Mouse (Mus musculus) frontal cortex, adult (tissue): ENCODE data around the gene Cacna1a.
A peak's percentile ranks its signal among the peaks of the same experiment; 100 is the strongest.

Source experiments
- ATAC-seq: cut with Nextera tagmentation; 2 replicates; pipeline ENCODE4 v1.9.2; 2017; ENCODE audit warnings: mild to moderate bottlenecking, moderate library complexity, mixed read lengths; ENCODE audit not compliant: low TSS enrichment

The Cacna1a gene

DNA sequence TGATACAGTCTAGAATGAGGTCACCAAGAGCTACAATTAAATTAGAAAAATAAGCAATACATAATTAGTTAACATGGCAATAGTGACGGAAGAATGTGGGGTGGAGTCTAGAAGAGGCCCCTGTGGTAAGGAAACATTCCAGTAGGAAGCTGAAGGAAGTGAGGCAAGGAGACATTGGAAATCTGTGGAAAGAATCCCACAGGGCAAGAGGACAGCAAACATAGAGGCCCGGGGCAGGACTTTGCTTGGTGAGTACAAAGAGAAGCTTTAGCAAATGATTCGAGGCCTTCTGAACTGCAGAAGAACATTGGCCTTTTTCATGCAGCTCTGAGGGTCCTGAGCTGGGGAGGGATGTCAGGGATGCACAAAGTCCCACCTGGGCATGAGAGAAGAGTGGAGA lies at the start of gene Cacna1a:
TSS of gene Cacna1a (plus strand) at position 166 of the 400 bp plus-strand sequence.
- no peak for ATAC-seq

- peak; percentile 80 for ATAC-seq
Observed at GRCm38 (mm10) chr8:84338493-84338892, 49.7 kb upstream of the Cacna1a start.

GRCm38 (mm10) chr8:84339320-84339719 lies 48.9 kb upstream of the Cacna1a start:
- no peak for ATAC-seq

DNA sequence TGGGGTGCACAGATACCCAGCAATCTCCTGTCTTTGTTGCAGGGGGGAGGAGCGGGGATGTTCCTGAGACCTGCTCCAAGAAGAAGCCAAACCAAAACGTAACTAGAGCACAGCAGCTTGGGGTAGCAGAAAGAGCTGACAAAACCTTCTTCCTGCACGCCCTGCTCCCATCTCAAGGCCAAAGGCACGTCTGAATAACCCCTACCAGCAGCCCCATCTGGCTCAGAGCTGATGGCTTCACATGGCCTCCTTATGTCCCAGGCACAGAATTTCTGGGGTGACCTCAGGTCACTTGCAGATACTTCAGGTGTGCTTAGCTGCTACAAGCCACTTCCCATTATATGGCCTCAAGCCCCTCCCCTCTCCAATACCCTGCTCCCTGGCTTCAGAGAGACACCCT lies 48.4 kb upstream of the Cacna1a start:
- no peak for ATAC-seq

GRCm38 (mm10) chr8:84340671-84341070 lies 47.6 kb upstream of the Cacna1a start:
- no peak for ATAC-seq

- no peak for ATAC-seq
Observed at GRCm38 (mm10) chr8:84345493-84345892, 42.7 kb upstream of the Cacna1a start.

- ATAC-seq = no peak
Observed at GRCm38 (mm10) chr8:84346421-84346820, 41.8 kb upstream of the Cacna1a start.

GRCm38 (mm10) chr8:84349526-84349925 lies 38.7 kb upstream of the Cacna1a start:
- no peak for ATAC-seq

DNA sequence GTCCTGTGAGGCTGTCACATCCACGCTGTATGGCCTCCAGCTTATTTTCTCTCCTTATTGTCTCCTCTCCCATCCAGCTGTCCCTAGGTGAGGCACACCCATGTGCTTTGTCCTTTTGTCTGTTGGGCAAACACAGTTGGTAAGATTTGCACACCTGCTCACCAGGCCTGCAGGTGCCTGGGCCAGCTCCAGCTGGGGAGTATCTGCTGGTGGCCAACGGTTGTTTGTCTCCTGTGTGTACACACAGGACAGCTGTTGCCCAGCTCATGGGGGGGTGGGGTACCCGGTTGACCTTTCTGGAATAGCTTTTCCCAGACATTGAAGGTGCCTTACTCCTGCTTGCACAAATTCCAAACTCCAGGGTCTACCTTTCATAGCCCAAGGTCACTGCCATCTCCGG lies 37.3 kb upstream of the Cacna1a start:
- no peak for ATAC-seq

GRCm38 (mm10) chr8:84356482-84356881 lies 31.8 kb upstream of the Cacna1a start:
- ATAC-seq = no peak

DNA sequence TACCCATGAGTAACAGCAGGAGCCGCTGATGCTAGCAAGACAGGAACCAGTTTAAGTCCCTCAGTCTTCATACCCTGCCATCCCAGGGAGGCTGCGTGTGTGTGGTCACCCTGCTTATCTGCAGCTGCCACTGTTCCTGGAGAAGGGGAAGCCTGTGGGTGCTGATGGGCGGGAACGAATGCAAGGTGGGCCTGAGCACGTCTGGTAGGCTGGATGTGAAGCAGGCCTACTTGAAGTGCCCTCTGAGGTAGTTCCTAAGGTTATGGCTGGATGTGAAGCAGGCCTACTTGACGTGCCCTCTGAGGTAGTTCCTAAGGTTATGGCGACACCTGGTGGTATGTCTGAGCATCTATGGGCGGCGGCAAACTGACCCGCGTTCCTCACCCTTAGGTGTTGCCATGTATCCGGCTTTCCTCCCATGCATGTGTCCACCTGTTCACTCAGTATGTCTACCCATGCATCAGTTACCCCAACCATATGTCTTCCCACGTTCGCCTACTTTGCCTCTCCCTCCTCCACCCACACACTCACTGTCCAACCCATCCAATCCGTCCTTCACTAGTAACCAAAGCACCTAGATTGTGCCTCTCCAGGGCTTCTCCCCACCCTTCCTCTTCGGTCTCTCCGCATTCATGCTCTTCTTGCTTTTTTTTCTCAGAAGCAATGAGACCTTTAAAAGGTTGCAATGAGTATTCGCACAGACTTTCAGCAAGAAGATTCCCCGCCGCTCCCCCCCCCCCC lies 30.4 kb upstream of the Cacna1a start:
- peak; percentile 86 for ATAC-seq

- ATAC-seq = peak; percentile 90
Observed at GRCm38 (mm10) chr8:84363428-84364134, 24.7 kb upstream of the Cacna1a start.

- no peak for ATAC-seq
Observed at GRCm38 (mm10) chr8:84365197-84365596, 23.0 kb upstream of the Cacna1a start.

DNA sequence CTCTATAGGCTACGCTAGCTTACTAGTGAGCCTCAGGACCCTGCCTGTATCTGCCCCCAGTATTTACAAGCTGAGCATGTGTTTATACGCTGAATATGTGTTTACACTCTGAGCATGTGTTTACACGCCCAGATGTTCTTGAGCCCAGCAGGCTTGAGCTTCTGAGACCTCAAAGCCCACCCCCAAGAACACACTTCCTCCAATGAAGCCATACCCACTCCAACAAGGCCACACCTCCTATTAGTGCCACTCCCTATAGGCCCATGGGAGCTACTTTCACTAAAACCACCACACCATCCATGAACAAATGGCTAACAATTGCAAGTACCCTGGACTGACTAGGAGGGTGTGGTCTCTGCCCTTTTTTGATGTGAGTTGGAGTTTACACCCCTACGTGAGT lies 17.3 kb upstream of the Cacna1a start:
- ATAC-seq = no peak

DNA sequence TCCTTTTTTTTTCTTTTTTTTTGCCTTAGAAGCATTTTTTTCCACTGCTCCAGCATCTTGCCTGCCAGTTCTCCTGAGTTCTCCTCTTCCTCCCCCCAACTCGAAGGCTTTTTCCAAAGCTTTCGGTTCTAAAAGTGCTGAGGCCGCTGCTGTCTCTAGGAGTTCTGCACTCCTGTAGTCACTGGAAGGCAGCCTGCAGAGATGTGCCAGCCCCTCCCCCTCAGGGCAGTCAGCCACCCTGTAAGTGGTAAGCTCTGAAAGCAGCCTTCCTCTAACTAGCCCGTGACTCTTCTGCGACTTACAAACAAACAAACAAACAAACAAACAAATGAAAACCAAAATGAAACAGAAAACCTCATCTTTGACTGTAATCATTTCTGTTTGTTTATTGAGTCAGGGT lies 13.2 kb upstream of the Cacna1a start:
- peak; percentile 62 for ATAC-seq

DNA sequence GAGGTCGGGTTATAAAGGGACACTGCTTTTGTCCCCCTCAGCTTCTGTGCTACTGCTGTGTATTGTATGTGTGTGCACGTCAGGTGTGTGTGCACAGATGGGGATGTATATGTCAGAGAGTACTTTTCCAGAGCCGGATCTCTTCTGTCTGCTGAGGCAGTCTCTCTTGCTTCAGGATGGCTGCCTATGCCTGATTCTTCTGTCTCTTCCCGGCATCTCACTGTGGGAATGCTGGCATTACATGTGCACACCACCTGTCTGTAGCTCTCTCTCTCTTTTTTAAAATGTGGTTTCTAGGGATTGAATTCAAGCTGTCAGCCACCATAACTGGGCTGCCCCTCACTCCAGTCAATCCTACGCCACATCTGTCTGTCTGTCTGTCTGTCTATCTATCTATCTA lies 12.4 kb upstream of the Cacna1a start:
- ATAC-seq = peak; percentile 21; the same call in 1 of the 2 replicates

DNA sequence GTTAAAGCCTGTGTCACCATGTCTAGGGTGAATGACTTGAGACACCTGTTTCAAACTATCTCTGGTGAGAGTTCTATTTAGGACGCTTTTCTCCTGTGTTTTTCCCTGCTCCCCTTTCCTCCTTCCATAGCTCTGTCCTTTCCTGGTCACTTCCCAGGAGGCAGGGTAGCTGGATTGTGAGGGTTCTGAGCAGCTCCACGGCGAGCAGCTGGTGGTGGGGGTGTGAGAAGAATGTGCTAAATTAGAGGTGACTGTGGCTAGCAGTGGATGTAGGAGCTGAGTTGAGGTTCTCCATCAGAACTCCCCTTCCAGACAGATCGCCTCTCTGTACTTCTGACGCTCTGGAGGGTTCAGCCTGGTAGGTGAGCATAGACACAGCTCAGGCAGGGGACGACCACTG lies 11.7 kb upstream of the Cacna1a start:
- ATAC-seq = peak; percentile 73

DNA sequence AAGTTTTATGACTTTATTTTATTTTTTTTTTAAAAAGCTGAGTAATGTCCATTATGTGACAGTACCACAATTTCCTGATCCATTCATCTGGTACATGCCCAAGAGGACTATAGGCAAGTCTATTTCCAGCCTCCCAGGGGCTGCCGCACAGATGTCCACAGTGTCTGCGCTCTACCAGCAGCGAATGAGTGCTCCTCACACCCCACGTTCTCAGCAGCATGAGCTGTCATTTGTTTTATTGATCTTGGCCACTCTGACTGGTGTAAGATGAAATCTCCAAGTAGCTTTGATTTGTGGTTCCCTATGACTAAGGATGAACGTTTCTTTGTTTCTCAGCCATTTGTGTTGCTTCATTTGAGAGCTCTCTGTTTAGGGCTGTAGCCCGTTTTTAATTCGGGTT lies 6.6 kb upstream of the Cacna1a start:
- ATAC-seq = no peak

- ATAC-seq = no peak
Observed at GRCm38 (mm10) chr8:84388773-84389172, 533 bp downstream of the Cacna1a start.

- ATAC-seq = no peak
Observed at GRCm38 (mm10) chr8:84389173-84389572, 933 bp downstream of the Cacna1a start.

DNA sequence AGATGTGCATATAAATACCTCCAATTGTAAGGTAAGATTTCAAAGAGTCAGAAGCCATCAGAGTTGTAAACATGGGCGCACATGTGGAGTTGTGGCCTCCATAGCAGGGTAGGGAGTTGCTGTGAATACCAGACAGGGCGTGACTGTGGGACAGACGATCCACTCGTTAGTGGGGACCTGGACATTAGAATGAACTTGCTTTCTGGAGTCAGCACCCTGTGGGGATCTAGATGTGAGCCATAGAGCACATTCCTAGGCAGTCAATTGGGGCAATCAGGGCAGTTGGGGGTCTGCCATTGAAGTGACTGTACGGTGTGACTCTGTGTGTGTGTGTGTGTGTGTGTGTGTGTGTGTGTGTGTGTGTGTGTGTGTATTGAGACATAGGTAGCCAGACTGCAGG lies 3.4 kb downstream of the Cacna1a start:
- no peak for ATAC-seq

GRCm38 (mm10) chr8:84395751-84396457 lies 7.7 kb downstream of the Cacna1a start:
- peak; percentile 20; the same call in 1 of the 2 replicates for ATAC-seq
